Mouse (Mus musculus): ENCODE measurements around the gene Ccdc185. TPM values are rescaled to one million over a fixed set of nuclear protein-coding genes. Genes with fewer than 3 reads are reported as not detected.

The Ccdc185 gene
- polyA plus RNA-seq, 1 experiment from 2014 or later, result not detected

DNA sequence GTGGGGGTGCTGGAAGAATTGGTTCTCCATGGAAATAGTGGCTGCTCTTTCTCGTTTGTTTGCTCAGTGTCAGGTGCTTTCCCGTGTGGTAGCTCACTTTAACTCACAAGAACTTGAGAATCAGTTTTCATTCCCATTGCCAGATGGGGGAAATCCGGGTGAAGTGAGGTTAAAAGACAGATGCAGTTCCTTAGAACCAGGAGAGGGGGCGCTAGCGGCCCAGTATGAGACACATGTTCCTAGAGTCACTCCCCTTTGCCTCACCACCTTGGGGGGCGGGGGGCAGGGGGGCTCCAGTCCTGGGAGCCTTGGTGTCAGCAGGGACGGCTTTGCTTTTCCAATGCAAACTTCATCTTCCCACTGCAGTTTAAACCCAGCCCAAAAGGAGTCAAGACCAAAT lies 38.0 kb upstream of the Ccdc185 start:
- TF ChIP-seq EP300 (optimal IDR thresholded peaks at IDR 0.05) (no peak), CTCF (IDR thresholded peaks at IDR 0.05; ENCODE audit: low read depth) (peak; percentile 44)
- Histone ChIP-seq H3K4me1 (replicated peaks; ENCODE audit: control insufficient read depth, insufficient read depth) (no peaks in the 10 kb centered on the region), H3K36me3 (ENCODE audit: control insufficient read depth, insufficient read depth, low read length) (no peaks in the 10 kb centered on the region), H3K9ac (ENCODE audit: low read length) (no peak overlapping the region), H3K4me2 (replicated peaks; ENCODE audit: low read depth) (no peak overlapping the region), H3K4me3 (ENCODE audit: low read depth, low read length) (no peak overlapping the region), H3K27me3 (ENCODE audit: control insufficient read depth, insufficient read depth, low read length) (no peaks in the 10 kb centered on the region), H3K27ac (replicated peaks) (no peak overlapping the region), H3K9me3 (ENCODE audit: control insufficient read depth, low read length) (no peaks in the 10 kb centered on the region)
- ATAC-seq (ENCODE audit: low FRiP score, low TSS enrichment) (no peak), DNase-seq (ENCODE audit: low spot score) (no peak)
- 53% methylated on average over 7 of the region's 7 CpGs for WGBS

GRCm38 (mm10) chr1:182785504-182785903 lies 36.5 kb upstream of the Ccdc185 start:
- Histone ChIP-seq H3K9ac (ENCODE audit: low read length) (no peak overlapping the region), H3K4me2 (replicated peaks; ENCODE audit: low read depth) (no peak overlapping the region), H3K36me3 (ENCODE audit: control insufficient read depth, insufficient read depth, low read length) (no peaks in the 10 kb centered on the region), H3K4me3 (ENCODE audit: low read depth, low read length) (no peak overlapping the region), H3K4me1 (replicated peaks; ENCODE audit: control insufficient read depth, insufficient read depth) (no peaks in the 10 kb centered on the region), H3K27me3 (ENCODE audit: control insufficient read depth, insufficient read depth, low read length) (no peaks in the 10 kb centered on the region), H3K9me3 (ENCODE audit: control insufficient read depth, low read length) (no peaks in the 10 kb centered on the region), H3K27ac (replicated peaks) (no peak overlapping the region)
- DNase-seq (ENCODE audit: low spot score), result no peak
- TF ChIP-seq CTCF (IDR thresholded peaks at IDR 0.05; ENCODE audit: low read depth) (no peak), EP300 (optimal IDR thresholded peaks at IDR 0.05) (no peak)
- ATAC-seq (ENCODE audit: low FRiP score, low TSS enrichment), result no peak
- WGBS, result 78% methylated on average over 5 of the region's 5 CpGs

GRCm38 (mm10) chr1:182784784-182785183 lies 35.8 kb upstream of the Ccdc185 start:
- no peak for TF ChIP-seq CTCF (IDR thresholded peaks at IDR 0.05; ENCODE audit: low read depth)
- TF ChIP-seq EP300 (optimal IDR thresholded peaks at IDR 0.05), result no peak
- no peak overlapping the region for H3K4me2 ChIP-seq (replicated peaks; ENCODE audit: low read depth)
- no peak overlapping the region for H3K27ac ChIP-seq (replicated peaks)
- no peak overlapping the region for H3K9ac ChIP-seq (ENCODE audit: low read length)
- H3K4me1 ChIP-seq (replicated peaks; ENCODE audit: control insufficient read depth, insufficient read depth), result no peaks in the 10 kb centered on the region
- DNase-seq (ENCODE audit: low spot score) (no peak), ATAC-seq (ENCODE audit: low FRiP score, low TSS enrichment) (no peak)
- H3K4me3 ChIP-seq (ENCODE audit: low read depth, low read length), result no peak overlapping the region
- H3K27me3 ChIP-seq (ENCODE audit: control insufficient read depth, insufficient read depth, low read length), result no peaks in the 10 kb centered on the region
- no peaks in the 10 kb centered on the region for H3K9me3 ChIP-seq (ENCODE audit: control insufficient read depth, low read length)
- WGBS, result 60% methylated on average over 3 of the region's 3 CpGs
- no peaks in the 10 kb centered on the region for H3K36me3 ChIP-seq (ENCODE audit: control insufficient read depth, insufficient read depth, low read length)

- 89% methylated on average over 7 of the region's 7 CpGs for WGBS
- Histone ChIP-seq H3K4me3 (ENCODE audit: low read depth, low read length) (no peak overlapping the region), H3K27me3 (ENCODE audit: control insufficient read depth, insufficient read depth, low read length) (no peaks in the 10 kb centered on the region), H3K9me3 (ENCODE audit: control insufficient read depth, low read length) (no peaks in the 10 kb centered on the region), H3K36me3 (ENCODE audit: control insufficient read depth, insufficient read depth, low read length) (no peaks in the 10 kb centered on the region), H3K4me2 (replicated peaks; ENCODE audit: low read depth) (no peak overlapping the region), H3K27ac (replicated peaks) (no peak overlapping the region), H3K9ac (ENCODE audit: low read length) (no peak overlapping the region), H3K4me1 (replicated peaks; ENCODE audit: control insufficient read depth, insufficient read depth) (no peaks in the 10 kb centered on the region)
- no peak for TF ChIP-seq CTCF (IDR thresholded peaks at IDR 0.05; ENCODE audit: low read depth)
- no peak for TF ChIP-seq EP300 (optimal IDR thresholded peaks at IDR 0.05)
- DNase-seq (ENCODE audit: low spot score) (no peak), ATAC-seq (ENCODE audit: low FRiP score, low TSS enrichment) (no peak)
These were observed 34.8 kb upstream of the Ccdc185 start for GRCm38 (mm10) chr1:182783774-182784173.

DNA sequence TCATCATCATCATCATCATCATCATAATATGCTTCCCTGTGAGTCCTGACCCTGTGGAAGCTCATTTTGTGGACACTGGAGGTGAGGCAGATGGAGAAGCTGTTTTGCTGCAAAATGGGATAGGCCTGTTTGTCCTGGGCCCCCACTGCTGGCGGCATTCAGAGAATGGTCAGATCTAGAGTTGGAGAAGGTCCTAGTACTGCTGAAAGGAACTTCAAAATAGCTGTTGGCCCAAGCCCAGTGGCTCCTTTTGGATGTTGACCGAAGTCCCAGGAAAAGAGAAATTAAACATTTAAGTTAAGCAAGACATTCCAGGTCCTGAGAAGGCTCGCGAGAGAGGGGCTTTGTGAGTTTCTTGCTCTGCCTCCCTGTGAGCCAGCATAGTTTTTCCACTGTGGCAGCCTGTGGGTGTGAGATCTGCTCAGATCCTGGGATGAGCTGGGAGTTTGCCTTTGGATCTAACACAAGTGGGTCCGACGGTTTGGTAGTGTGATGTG lies 30.1 kb upstream of the Ccdc185 start:
- no peak for DNase-seq (ENCODE audit: low spot score)
- TF ChIP-seq CTCF (IDR thresholded peaks at IDR 0.05; ENCODE audit: low read depth) (no peak), EP300 (optimal IDR thresholded peaks at IDR 0.05) (no peak)

GRCm38 (mm10) chr1:182778225-182778624 lies 29.2 kb upstream of the Ccdc185 start:
- TF ChIP-seq EP300 (optimal IDR thresholded peaks at IDR 0.05) (no peak), CTCF (IDR thresholded peaks at IDR 0.05; ENCODE audit: low read depth) (no peak)
- H3K27ac ChIP-seq (replicated peaks), result no peak overlapping the region
- H3K27me3 ChIP-seq (ENCODE audit: control insufficient read depth, insufficient read depth, low read length), result no peaks in the 10 kb centered on the region
- H3K4me3 ChIP-seq (ENCODE audit: low read depth, low read length), result no peak overlapping the region
- H3K4me2 ChIP-seq (replicated peaks; ENCODE audit: low read depth), result no peak overlapping the region
- no peaks in the 10 kb centered on the region for H3K4me1 ChIP-seq (replicated peaks; ENCODE audit: control insufficient read depth, insufficient read depth)
- ATAC-seq (ENCODE audit: low FRiP score, low TSS enrichment), result peak; percentile 35; the same call in 1 of the 2 replicates
- H3K9me3 ChIP-seq (ENCODE audit: control insufficient read depth, low read length), result no peaks in the 10 kb centered on the region
- WGBS, result 65% methylated on average over 13 of the region's 13 CpGs
- no peak overlapping the region for H3K9ac ChIP-seq (ENCODE audit: low read length)
- no peaks in the 10 kb centered on the region for H3K36me3 ChIP-seq (ENCODE audit: control insufficient read depth, insufficient read depth, low read length)
- DNase-seq (ENCODE audit: low spot score), result no peak

More for the DNA sequence above, 30.1 kb upstream of the Ccdc185 start:
- H3K27me3 ChIP-seq (ENCODE audit: control insufficient read depth, insufficient read depth, low read length), result no peaks in the 10 kb centered on the region
- no peaks in the 10 kb centered on the region for H3K9me3 ChIP-seq (ENCODE audit: control insufficient read depth, low read length)
- WGBS, result 52% methylated on average over 6 of the region's 6 CpGs
- no peaks in the 10 kb centered on the region for H3K36me3 ChIP-seq (ENCODE audit: control insufficient read depth, insufficient read depth, low read length)
- H3K4me2 ChIP-seq (replicated peaks; ENCODE audit: low read depth), result no peak overlapping the region
- no peak overlapping the region for H3K9ac ChIP-seq (ENCODE audit: low read length)
- H3K4me1 ChIP-seq (replicated peaks; ENCODE audit: control insufficient read depth, insufficient read depth), result no peaks in the 10 kb centered on the region
- H3K27ac ChIP-seq (replicated peaks), result no peak overlapping the region
- no peak for ATAC-seq (ENCODE audit: low FRiP score, low TSS enrichment)
- H3K4me3 ChIP-seq (ENCODE audit: low read depth, low read length), result no peak overlapping the region
